Mouse (Mus musculus) erythroblast, embryonic 14.5 days (primary cell): Measurements from ENCODE around the gene Epb41l1. TPM values are rescaled to one million over a fixed set of nuclear protein-coding genes. Genes with fewer than 3 reads are reported as not detected.

Experiments used
- H3K27me3 ChIP-seq: 2 replicates; pipeline ENCODE4 v1.6.1; 2012; ENCODE audit warnings: inconsistent platforms; ENCODE audit not compliant: control insufficient read depth
- H3K36me3 ChIP-seq: 2 replicates; pipeline ENCODE4 v1.6.1; 2012; ENCODE audit warnings: mild to moderate bottlenecking, inconsistent platforms; ENCODE audit not compliant: control insufficient read depth
- H3K4me1 ChIP-seq: 2 replicates; pipeline ENCODE4 v1.6.1; 2012; ENCODE audit warnings: inconsistent platforms; ENCODE audit not compliant: control insufficient read depth
- H3K4me3 ChIP-seq: replicated peaks from 2 replicates; pipeline ENCODE3; 2012; ENCODE audit warnings: moderate library complexity, mild to moderate bottlenecking, inconsistent platforms
- H3K9me3 ChIP-seq: 2 replicates; pipeline ENCODE4 v1.6.1; 2012; ENCODE audit warnings: low read length, inconsistent platforms, mixed read lengths; ENCODE audit not compliant: control insufficient read depth
- GATA1 ChIP-seq: IDR thresholded peaks from 2 replicates; pipeline ENCODE4 v1.6.1; 2012; ENCODE audit warnings: low read length, inconsistent platforms, mixed read lengths
- TAL1 ChIP-seq: IDR thresholded peaks from 3 replicates; pipeline ENCODE4 v1.6.1; 2012; ENCODE audit warnings: low read length, inconsistent platforms, mixed read lengths
- polyA plus RNA-seq: library from polyadenylated mRNA; stranded (reverse); fragments of >175 nt; gene quantifications from 2 replicates; pipeline ENCODE4 v1.2.3, GENCODE M21; 2012

Epb41l1 gene
- polyA plus RNA-seq, 1 experiment, result 0.39 TPM

GRCm38 (mm10) chr2:156582887-156583286 lies 162.2 kb downstream of the Epb41l1 start:
- no peaks in the 10 kb centered on the region for H3K36me3 ChIP-seq
- no peak overlapping the region for H3K4me3 ChIP-seq
- H3K27me3 ChIP-seq, result no peaks in the 10 kb centered on the region
- no peaks in the 10 kb centered on the region for H3K9me3 ChIP-seq
- TF ChIP-seq TAL1 (no peak), GATA1 (no peak)
- H3K4me1 ChIP-seq, result no peaks in the 10 kb centered on the region

- no peaks in the 10 kb centered on the region for H3K27me3 ChIP-seq
- H3K4me3 ChIP-seq, result no peak overlapping the region
- H3K36me3 ChIP-seq, result no peaks in the 10 kb centered on the region
- no peaks in the 10 kb centered on the region for H3K4me1 ChIP-seq
- H3K9me3 ChIP-seq, result no peaks in the 10 kb centered on the region
- TF ChIP-seq GATA1, result no peak
- TF ChIP-seq TAL1, result no peak
Measured at GRCm38 (mm10) chr2:156584154-156584796, 163.6 kb downstream of the Epb41l1 start.

GRCm38 (mm10) chr2:156584797-156585471 lies 164.2 kb downstream of the Epb41l1 start:
- Histone ChIP-seq H3K9me3 (no peaks in the 10 kb centered on the region), H3K27me3 (no peaks in the 10 kb centered on the region), H3K36me3 (no peaks in the 10 kb centered on the region), H3K4me3 (no peak overlapping the region), H3K4me1 (no peaks in the 10 kb centered on the region)
- TF ChIP-seq GATA1 (no peak), TAL1 (no peak)

- TF ChIP-seq GATA1, result no peak
- no peak for TF ChIP-seq TAL1
- Histone ChIP-seq H3K36me3 (no peaks in the 10 kb centered on the region), H3K4me3 (no peak overlapping the region), H3K27me3 (no peaks in the 10 kb centered on the region), H3K9me3 (peaks cover 3% of the 10 kb centered on the region; the same call in 1 of the 2 replicates), H3K4me1 (no peaks in the 10 kb centered on the region)
Measured at GRCm38 (mm10) chr2:156589481-156589880, 168.8 kb downstream of the Epb41l1 start.

Other genes starting within 250 kb of the Epb41l1 start
- 37.5 TPM in 2 replicates for gene Rbm39, start 240.7 kb upstream of the Epb41l1 start, polyA plus RNA-seq
- gene Phf20, start 224.4 kb upstream of the Epb41l1 start, polyA plus RNA-seq, result 1.2 and 1.5 TPM in 2 replicates
- gene Cnbd2, start 108.6 kb upstream of the Epb41l1 start, polyA plus RNA-seq, result not detected in 2 replicates
- 85.2 and 101 TPM in 2 replicates for gene Scand1, start 108.2 kb upstream of the Epb41l1 start, polyA plus RNA-seq
- gene Aar2, start 126.7 kb downstream of the Epb41l1 start, polyA plus RNA-seq, result 0.68 and 1.2 TPM in 2 replicates
- gene Dlgap4, start 192.8 kb downstream of the Epb41l1 start, polyA plus RNA-seq, result 1.3 and 2.2 TPM in 2 replicates